14 mouse cellular contexts compared by ENCODE assay signal in the genomic region with DNA sequence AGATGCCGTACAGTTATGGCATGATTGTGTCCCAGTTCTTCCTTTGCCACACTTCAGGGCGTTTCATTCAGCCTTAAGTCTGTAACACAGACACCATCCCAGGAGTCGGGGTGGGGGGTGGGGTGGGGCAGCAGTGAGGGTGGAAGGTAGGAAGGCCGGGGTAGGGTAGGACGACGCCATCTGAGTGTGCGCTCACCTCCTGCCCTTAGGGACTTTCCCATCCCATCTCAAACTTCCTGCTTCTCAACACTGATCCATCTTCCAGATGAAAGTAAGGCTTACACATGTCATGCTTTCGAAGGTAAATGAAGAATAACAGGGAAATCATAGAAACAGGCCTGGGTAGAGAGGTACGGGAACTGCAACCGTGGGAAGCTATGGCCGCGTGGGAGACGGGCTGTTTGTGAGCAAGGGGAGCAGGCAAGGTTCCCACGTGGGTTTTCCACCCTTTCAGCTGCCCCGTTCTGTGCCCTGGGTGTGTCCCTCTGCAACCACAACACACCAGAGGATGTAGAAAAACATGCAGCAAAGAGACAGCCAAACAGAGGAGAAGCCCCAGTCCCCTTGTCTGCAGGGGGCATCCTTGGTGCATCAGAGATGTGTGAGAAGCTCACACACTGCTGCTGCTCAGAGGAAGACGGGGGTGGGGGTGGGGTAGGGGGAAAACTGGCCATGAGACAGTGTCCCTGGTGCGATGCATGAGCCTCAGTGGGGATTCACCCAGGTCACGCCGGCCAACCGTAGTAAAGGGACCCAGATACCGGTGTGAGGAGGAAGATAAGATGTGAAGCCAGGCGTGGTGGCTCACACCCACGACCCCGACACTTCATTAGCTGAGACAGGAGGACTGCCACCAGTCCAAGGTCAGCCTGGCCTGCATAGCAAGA. TPM values are rescaled to one million over a fixed set of nuclear protein-coding genes. Genes with fewer than 3 reads are reported as not detected.
DNase-seq lines count a peak whose midpoint lies in the region; ATAC-seq lines count a peak whose summit lies in the region.
"Had no signal": no experiment of that assay in that cellular context is flagged by ENCODE, and none has a peak within 500 bp of the region (broad histone marks: within the 10 kb centered on the region; RNA-seq: fewer than 3 reads in every experiment).

No protein-coding gene starts in this region.

- peaks cover 61% of the 10 kb centered on the region for H3K4me1 ChIP-seq in megakaryocyte, embryonic 14.5 days
- peaks cover 28% of the 10 kb centered on the region for H3K4me1 ChIP-seq in embryonic facial prominence, embryonic 13.5 days

- no peaks in the 10 kb centered on the region for H3K36me3 ChIP-seq in megakaryocyte, embryonic 14.5 days (replicated peaks; ENCODE audit: low read length)
- no peaks in the 10 kb centered on the region for H3K36me3 ChIP-seq in embryonic facial prominence, embryonic 13.5 days
- H3K36me3 ChIP-seq in splenic B cell, adult 2 months (ENCODE audit: control insufficient read depth, insufficient read depth, low read length, poor library complexity, severe bottlenecking), result no peaks in the 10 kb centered on the region
- H3K36me3 ChIP-seq: heart, embryonic 15.5 days; limb, embryonic 13.5 days; stomach, embryonic 15.5 days had no signal

- peaks cover 39% of the 10 kb centered on the region for H3K27me3 ChIP-seq in megakaryocyte, embryonic 14.5 days (replicated peaks)
- no peaks in the 10 kb centered on the region for H3K27me3 ChIP-seq in embryonic facial prominence, embryonic 13.5 days
- H3K27me3 ChIP-seq in splenic B cell, adult 2 months (ENCODE audit: control insufficient read depth, insufficient read depth, low read length, poor library complexity, severe bottlenecking), result no peaks in the 10 kb centered on the region
- H3K27me3 ChIP-seq: limb, embryonic 13.5 days; stomach, embryonic 15.5 days had no signal

- no peak for ATAC-seq in megakaryocyte, adult 5-6 weeks (ENCODE audit: poor library complexity, severe bottlenecking)
- ATAC-seq in embryonic facial prominence, embryonic 13.5 days (ENCODE audit: insufficient number of reproducible peaks, insufficient read depth, low FRiP score, low TSS enrichment, low read depth), result no peak

- H3K27ac ChIP-seq in embryonic facial prominence, embryonic 13.5 days, result no peak overlapping the region
- H3K27ac ChIP-seq: heart, embryonic 15.5 days; limb, embryonic 13.5 days had no signal

- H3K4me2 ChIP-seq in embryonic facial prominence, embryonic 13.5 days, result no peak overlapping the region
- H3K4me2 ChIP-seq: heart, embryonic 15.5 days; limb, embryonic 13.5 days; stomach, embryonic 15.5 days had no signal

- H3K9me3 ChIP-seq in megakaryocyte, embryonic 14.5 days, result no peaks in the 10 kb centered on the region
- no peaks in the 10 kb centered on the region for H3K9me3 ChIP-seq in embryonic facial prominence, embryonic 13.5 days
- H3K9me3 ChIP-seq: heart, embryonic 15.5 days; limb, embryonic 13.5 days; stomach, embryonic 15.5 days had no signal

- H3K9ac ChIP-seq in embryonic facial prominence, embryonic 13.5 days, result 0 out of 2 replicates have a peak overlapping the region, but pooled peaks have one; percentile 27
- H3K9ac ChIP-seq: heart, embryonic 15.5 days; stomach, embryonic 15.5 days had no signal

- DNase-seq in induced T-regulatory cell, adult 2 months (ENCODE audit: low read depth), result peak; percentile 73
- peak; percentile 5 for DNase-seq in splenic B cell, adult 2 months (ENCODE audit: low read depth, low spot score)
- DNase-seq in spleen, postnatal 10 days (ENCODE audit: low spot score in 2 of 2), result no peak
- DNase-seq in lung, postnatal 25 days (ENCODE audit: low spot score), result no peak
- DNase-seq: adrenal gland, postnatal 10 days; gastrocnemius, postnatal 25 days; kidney, adult 18-20 months; lung, postnatal 14 days had no signal

- peak overlapping the region; percentile 87 for H3K4me3 ChIP-seq in megakaryocyte, embryonic 14.5 days (replicated peaks)
- no peak overlapping the region for H3K4me3 ChIP-seq in embryonic facial prominence, embryonic 13.5 days
- H3K4me3 ChIP-seq: heart, embryonic 15.5 days; limb, embryonic 13.5 days; stomach, embryonic 15.5 days had no signal

- WGBS in embryonic facial prominence, embryonic 13.5 days, result 61% methylated on average over 24 of the region's 24 CpGs

RNA-seq across cellular contexts. Expression of a gene that starts 54.6 kb away (rescaled TPM):
- not detected in 2 replicates for polyA plus RNA-seq in megakaryocyte, embryonic 14.5 days (2012; ENCODE audit: insufficient read depth, low replicate concordance)
- total RNA-seq in megakaryocyte, adult 5-6 weeks (2015), result 0.07 TPM in 1 of 2 replicates, not detected in the other
- total RNA-seq in megakaryocyte, adult 5-6 weeks (2017), result 0.12 and 0.18 TPM in 2 replicates
- 10.9 and 12.4 TPM in 2 replicates for polyA plus RNA-seq in embryonic facial prominence, embryonic 13.5 days (2015; fragmentation: Nextera tagmentation; extraction: Ambion mirVana)

RNA-seq across cellular contexts. Expression of a gene that starts 57.0 kb away (rescaled TPM):
- polyA plus RNA-seq in megakaryocyte, embryonic 14.5 days (2012; ENCODE audit: insufficient read depth, low replicate concordance), result 51.4 and 87.5 TPM in 2 replicates
- 32.6 and 34.2 TPM in 2 replicates for total RNA-seq in megakaryocyte, adult 5-6 weeks (2015)
- 11.7 and 18.3 TPM in 2 replicates for total RNA-seq in megakaryocyte, adult 5-6 weeks (2017)
- 77.4 and 80.0 TPM in 2 replicates for polyA plus RNA-seq in embryonic facial prominence, embryonic 13.5 days (2015; fragmentation: Nextera tagmentation; extraction: Ambion mirVana)

Comparison
In these comparisons a context has a peak if more than half of its experiments do, and no peak if none do; other contexts are left out.
1. DNase-seq: peak in induced T-regulatory cell, adult 2 months (single experiment) and splenic B cell, adult 2 months (single experiment); none in spleen, postnatal 10 days (0 of 2) and lung, postnatal 25 days (single experiment).
2. RNA of a gene that starts 54.6 kb away (polyA plus RNA-seq): 10.9 to 12.4 TPM in embryonic facial prominence, embryonic 13.5 days; not detected in megakaryocyte, embryonic 14.5 days; every median in the first group is over 10 times any median in the second.